Mouse (Mus musculus): ENCODE data around the gene Ncam1. TPM values are rescaled to one million over a fixed set of nuclear protein-coding genes. Genes with fewer than 3 reads are reported as not detected.

Gene Ncam1
- total RNA-seq, 2 experiments from 2014 or later: 437 to 463 TPM

DNA sequence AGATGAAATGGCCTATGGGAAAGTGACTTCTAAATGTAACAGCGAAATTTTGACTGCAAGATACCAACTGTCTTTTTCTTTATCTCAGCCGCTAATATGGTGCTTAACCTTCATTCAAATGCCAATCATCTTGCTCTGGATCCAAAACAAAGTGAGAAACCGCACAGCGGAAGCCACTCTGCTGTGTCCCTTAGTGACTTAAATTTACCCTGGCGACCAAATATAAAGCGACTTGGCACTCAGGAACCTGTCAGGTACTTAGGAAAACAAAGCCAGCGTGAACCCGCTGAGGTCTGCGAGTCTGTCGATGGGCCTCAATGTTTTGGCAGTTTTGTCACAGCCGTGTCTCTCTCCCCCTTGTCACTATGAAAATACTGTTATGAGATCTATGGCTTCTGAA is 105.9 kb downstream of the Ncam1 start:
- intact Hi-C loops (cut with DNase I): no loop called here
- DNase-seq (ENCODE audit: low spot score in 2 of 2): no peak

GRCm38 (mm10) chr9:49691344-49691743 is 107.4 kb downstream of the Ncam1 start:
- intact Hi-C loops (cut with DNase I): no loop called here
- DNase-seq (ENCODE audit: low spot score in 2 of 2): no peak

DNA sequence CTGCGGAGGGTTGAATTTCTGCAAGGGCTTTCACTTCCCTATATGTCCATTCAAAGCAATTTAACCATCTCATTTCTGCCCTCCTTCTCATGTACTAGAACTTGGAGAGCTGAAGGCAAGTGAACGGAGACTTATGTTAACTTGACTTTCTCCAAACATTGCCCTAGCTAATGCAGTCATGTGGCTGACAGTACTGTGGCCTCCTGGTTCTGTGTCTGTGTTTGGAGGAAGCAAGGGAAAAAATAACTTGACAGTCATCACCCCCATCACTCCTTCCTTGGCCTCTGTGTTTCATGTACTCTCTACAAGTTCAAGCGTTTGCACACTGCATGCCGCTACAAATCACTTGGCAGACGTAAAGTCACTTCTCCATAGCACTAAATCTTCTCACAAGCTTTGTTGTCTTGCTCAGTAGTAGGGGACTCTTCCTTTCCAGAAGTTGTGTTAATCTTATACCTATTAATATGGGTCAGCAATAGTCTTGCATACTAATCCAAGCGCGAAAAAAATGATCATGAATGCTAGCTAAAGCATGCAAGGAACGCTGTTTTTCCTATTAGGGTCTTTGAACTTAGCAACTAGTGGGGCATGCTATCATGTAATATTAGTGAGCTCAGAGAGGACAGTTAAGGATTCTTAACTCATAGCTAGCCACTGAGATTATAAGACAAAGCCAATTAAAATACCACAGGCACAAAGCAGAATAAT is 115.0 kb downstream of the Ncam1 start:
- intact Hi-C loops (cut with DNase I): no loop called here
- no peak for DNase-seq (ENCODE audit: low spot score in 2 of 2)

GRCm38 (mm10) chr9:49681848-49682469 is 116.8 kb downstream of the Ncam1 start:
- intact Hi-C loops (cut with DNase I): no loop called here
- DNase-seq (ENCODE audit: low spot score in 2 of 2): no peak

DNA sequence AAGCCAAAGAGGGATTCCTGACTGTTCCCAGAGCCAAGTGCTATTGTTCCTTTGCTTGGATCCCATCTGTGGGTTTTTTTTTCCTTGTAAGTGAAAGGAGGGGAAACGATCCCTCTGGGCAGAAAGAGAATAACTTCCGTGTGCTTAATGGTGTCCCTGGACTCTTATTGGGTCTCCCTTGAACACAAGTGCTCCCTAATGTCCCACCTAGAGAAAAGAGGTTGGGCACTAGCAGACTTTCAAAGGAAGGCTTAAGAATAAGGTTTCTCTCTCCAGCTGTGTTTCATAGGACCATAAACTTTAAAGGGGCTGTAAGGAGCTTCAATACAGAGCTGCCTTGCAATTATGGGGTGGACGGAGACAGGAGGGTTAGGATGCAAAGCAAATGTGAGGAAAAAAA is 119.5 kb downstream of the Ncam1 start:
- intact Hi-C loops (cut with DNase I): no loop called here
- no peak for DNase-seq (ENCODE audit: low spot score in 2 of 2)

- intact Hi-C loops (cut with DNase I): no loop called here
- no peak for DNase-seq (ENCODE audit: low spot score in 2 of 2)
Observed at GRCm38 (mm10) chr9:49675696-49676465, 122.8 kb downstream of the Ncam1 start.

DNA sequence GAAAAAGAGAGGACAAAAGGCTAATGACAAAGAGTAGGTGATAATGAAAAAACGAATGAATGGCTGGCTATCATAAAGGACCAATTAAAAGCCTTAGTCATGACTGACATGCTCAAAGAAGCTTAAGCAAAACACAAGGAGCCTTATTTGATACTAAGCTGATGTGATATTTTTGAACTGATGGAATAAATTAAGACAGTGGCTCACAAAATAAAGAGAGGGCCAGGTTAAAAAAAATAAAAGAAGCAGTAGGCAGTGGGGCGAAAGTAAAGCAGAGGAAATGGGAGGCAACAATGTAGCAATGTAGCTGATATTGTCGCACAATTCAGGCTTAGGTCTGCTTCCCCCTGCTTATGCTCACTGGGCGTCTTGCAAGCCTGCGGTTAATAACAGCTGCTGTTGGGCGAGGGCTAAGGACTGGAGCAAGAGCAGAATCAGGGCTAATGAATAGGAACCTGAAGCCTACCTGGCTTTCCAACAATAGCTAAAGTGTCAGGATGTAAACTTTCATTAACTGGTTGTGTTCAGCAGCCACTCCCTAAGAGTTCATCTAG is 126.0 kb downstream of the Ncam1 start:
- intact Hi-C loops (cut with DNase I): no loop called here
- DNase-seq (ENCODE audit: low spot score in 2 of 2): no peak

GRCm38 (mm10) chr9:49667066-49667465 is 131.7 kb downstream of the Ncam1 start:
- DNase-seq (ENCODE audit: low spot score in 2 of 2): no peak
- intact Hi-C loops (cut with DNase I): no loop called here

GRCm38 (mm10) chr9:49665361-49665760 is 133.4 kb downstream of the Ncam1 start:
- no peak for DNase-seq (ENCODE audit: low spot score in 2 of 2)
- intact Hi-C loops (cut with DNase I): no loop called here

- intact Hi-C loops (cut with DNase I): no loop called here
- DNase-seq (ENCODE audit: low spot score in 2 of 2): peak in 1 of 2 experiments; percentile 27
Observed at GRCm38 (mm10) chr9:49663927-49664320, 134.8 kb downstream of the Ncam1 start.

DNA sequence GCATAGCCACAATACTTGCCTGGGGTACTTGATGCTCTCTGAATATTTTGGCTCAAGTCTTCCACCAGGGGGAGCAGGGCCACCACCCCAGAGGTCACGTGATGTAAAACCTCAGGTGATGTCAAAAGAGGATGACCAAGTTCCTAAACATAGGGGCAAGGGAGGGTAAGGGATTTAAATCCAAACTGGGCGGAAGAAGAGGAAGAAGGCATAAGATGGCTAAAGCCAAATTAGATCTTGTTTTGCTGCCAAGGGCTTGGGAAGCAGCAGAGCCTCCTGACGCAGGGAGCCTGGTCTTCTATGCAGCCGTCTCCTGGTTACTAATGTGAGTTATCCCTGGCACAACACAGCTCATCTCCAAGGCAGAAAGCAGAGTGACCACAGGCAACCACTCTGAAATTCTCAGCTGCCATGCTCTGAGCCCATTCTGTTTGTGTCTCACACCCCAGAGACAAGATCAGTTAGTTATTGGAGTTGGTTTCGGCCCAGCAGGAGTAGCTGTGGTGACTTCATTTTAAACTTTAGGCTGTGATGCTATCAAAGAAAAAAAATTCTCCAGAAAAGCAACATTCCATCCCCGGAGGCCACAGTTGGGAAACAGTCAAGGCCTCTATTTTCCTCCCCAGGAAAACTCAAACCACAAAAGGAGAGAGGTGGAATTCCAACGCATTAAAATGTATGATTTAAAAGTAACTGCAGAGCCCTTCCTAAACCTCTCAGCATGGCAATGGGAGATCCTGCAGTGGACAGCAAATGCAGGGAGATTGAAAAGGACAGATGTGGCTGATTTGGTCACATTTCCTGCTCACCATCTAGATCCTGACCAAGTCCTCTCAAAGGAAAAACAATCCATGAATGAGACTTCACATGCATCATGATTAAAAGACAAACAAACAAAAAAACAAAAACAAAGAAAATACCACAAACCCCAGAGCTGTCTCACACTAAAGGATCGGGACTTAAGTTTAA is 135.5 kb downstream of the Ncam1 start:
- intact Hi-C loops (cut with DNase I): no loop called here
- peak in 1 of 2 experiments; percentile 12 for DNase-seq (ENCODE audit: low spot score in 2 of 2)

GRCm38 (mm10) chr9:49661480-49661879 is 137.2 kb downstream of the Ncam1 start:
- intact Hi-C loops (cut with DNase I): no loop called here
- no peak for DNase-seq (ENCODE audit: low spot score in 2 of 2)

DNA sequence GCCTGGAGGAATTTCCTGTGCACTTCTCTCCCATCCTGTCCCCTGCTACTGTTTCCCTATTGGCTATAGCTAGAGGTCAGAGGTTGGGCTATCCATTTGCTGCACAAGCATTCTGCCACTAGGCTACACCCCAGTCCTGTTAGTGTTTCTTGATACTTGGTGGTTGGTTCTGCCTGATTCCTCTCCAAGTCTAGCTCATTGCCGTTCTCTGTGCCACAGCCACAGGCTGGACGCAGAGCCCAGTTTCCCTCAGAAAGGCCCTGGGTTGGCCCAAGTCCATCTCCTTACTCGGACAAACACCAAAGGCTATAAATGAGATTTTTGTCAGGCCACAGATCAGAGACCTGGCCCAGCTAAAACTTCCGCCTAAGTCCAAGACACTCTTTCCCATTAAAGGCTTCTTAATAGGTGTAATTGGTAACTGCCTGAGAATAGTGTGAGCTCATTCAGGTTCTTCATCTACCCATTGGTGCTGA is 140.3 kb downstream of the Ncam1 start:
- peak; percentile 28 to 56 for DNase-seq (ENCODE audit: low spot score in 2 of 2)
- intact Hi-C loops (cut with DNase I): no loop called here

GRCm38 (mm10) chr9:49654470-49654869 is 144.3 kb downstream of the Ncam1 start:
- no peak for DNase-seq (ENCODE audit: low spot score in 2 of 2)
- intact Hi-C loops (cut with DNase I): no loop called here

- intact Hi-C loops (cut with DNase I): no loop called here
- DNase-seq (ENCODE audit: low spot score in 2 of 2): peak in 1 of 2 experiments; percentile 13
Observed at GRCm38 (mm10) chr9:49653478-49654245, 145.1 kb downstream of the Ncam1 start.

- intact Hi-C loops (cut with DNase I): no loop called here
- no peak for DNase-seq (ENCODE audit: low spot score in 2 of 2)
Observed at GRCm38 (mm10) chr9:49644296-49644695, 154.4 kb downstream of the Ncam1 start.

DNA sequence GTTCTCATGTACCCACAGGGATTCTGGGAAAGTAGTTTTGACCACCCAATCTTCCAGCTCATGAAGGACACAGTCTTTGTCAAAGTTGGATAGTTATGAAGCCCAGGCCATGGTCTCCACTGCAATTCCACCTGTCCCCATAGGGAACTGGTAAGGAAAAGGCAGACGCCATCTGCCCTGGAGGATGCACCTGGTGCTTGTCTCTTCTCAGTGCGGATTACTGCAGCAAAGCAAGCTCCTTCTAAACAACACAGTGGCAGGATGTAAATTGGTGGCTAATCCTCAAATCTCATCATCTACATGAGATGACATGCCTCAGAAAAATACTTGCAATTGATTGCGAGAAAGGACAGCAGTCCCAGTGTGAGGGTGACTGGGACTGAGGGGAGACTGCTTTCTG is 158.0 kb downstream of the Ncam1 start:
- intact Hi-C loops (cut with DNase I): no loop called here
- no peak for DNase-seq (ENCODE audit: low spot score in 2 of 2)

- intact Hi-C loops (cut with DNase I): no loop called here
- DNase-seq (ENCODE audit: low spot score in 2 of 2): no peak
Observed at GRCm38 (mm10) chr9:49640142-49640541, 158.6 kb downstream of the Ncam1 start.

Measured in left cerebral cortex, postnatal 14 days (tissue).